ENCODE assay signal across 9 mouse cellular contexts in genomic region chr1:181841396-181841795, GRCm38 (mm10). TPM values are rescaled to one million over a fixed set of nuclear protein-coding genes. Genes with fewer than 3 reads are reported as not detected.
DNase-seq lines count a peak whose midpoint lies in the region; ATAC-seq lines count a peak whose summit lies in the region.
"Had no signal": no experiment of that assay in that cellular context is flagged by ENCODE, and none has a peak within 500 bp of the region (broad histone marks: within the 10 kb centered on the region; RNA-seq: fewer than 3 reads in every experiment).

No protein-coding gene starts in this region.

- under 1% methylated on average over 16 of the region's 16 CpGs for WGBS in heart, embryonic 16.5 days
- WGBS in midbrain, embryonic 15.5 days = under 1% methylated on average over 16 of the region's 16 CpGs

- DNase-seq in heart, postnatal 4 days = no peak
- no peak for DNase-seq in gastrocnemius, postnatal 25 days

- H3K4me1 ChIP-seq in heart, embryonic 16.5 days (ENCODE audit: control insufficient read depth, insufficient read depth, low read length) = peaks cover 22% of the 10 kb centered on the region
- H3K4me1 ChIP-seq in brown adipose tissue, adult 24 weeks (ENCODE audit: control insufficient read depth, insufficient read depth, insufficient read length, low read length) = peaks cover 6% of the 10 kb centered on the region
- peaks cover 30% of the 10 kb centered on the region for H3K4me1 ChIP-seq in midbrain, embryonic 15.5 days

- peaks cover 8% of the 10 kb centered on the region for H3K36me3 ChIP-seq in heart, embryonic 16.5 days (ENCODE audit: control insufficient read depth, insufficient read depth)
- no peaks in the 10 kb centered on the region for H3K36me3 ChIP-seq in midbrain, embryonic 15.5 days (replicated peaks)

- H3K9ac ChIP-seq in heart, embryonic 16.5 days (ENCODE audit: low read length) = peak overlapping the region; percentile 96
- H3K9ac ChIP-seq in midbrain, embryonic 15.5 days = peak overlapping the region; percentile 82

- H3K4me2 ChIP-seq in heart, embryonic 16.5 days (ENCODE audit: low read depth, low read length) = peak overlapping the region; percentile 83
- peak overlapping the region; percentile 86 for H3K4me2 ChIP-seq in midbrain, embryonic 15.5 days

- peak overlapping the region; percentile 98 for H3K27ac ChIP-seq in heart, embryonic 16.5 days (ENCODE audit: low read length)
- H3K27ac ChIP-seq in brown adipose tissue, adult 24 weeks (replicated peaks; ENCODE audit: low read depth, low read length) = peak overlapping the region; percentile 71
- H3K27ac ChIP-seq in midbrain, embryonic 15.5 days = peak overlapping the region; percentile 91

- H3K9me3 ChIP-seq in heart, embryonic 16.5 days (replicated peaks; ENCODE audit: control insufficient read depth, low read length) = no peaks in the 10 kb centered on the region
- no peaks in the 10 kb centered on the region for H3K9me3 ChIP-seq in midbrain, embryonic 15.5 days

- no peaks in the 10 kb centered on the region for H3K27me3 ChIP-seq in heart, embryonic 16.5 days (ENCODE audit: control insufficient read depth, insufficient read depth, low read length)
- no peaks in the 10 kb centered on the region for H3K27me3 ChIP-seq in midbrain, embryonic 15.5 days (replicated peaks)
- H3K27me3 ChIP-seq: Patski had no signal

- ATAC-seq in heart, embryonic 16.5 days (replicated peaks; ENCODE audit: extremely low read depth, insufficient read depth, low FRiP score) = peak; percentile 2; the same call in 1 of the 2 replicates
- ATAC-seq in inflammation-experienced regulatory T-cells, adult 6 months = peak; percentile 7
- no peak; the same call in 1 of the 2 replicates for ATAC-seq in midbrain, embryonic 15.5 days (replicated peaks)
- no peak; the same call in 1 of the 2 replicates for ATAC-seq in frontal cortex, adult (ENCODE audit: low TSS enrichment)
- ATAC-seq in activated CD4-positive, CD25-positive, alpha-beta regulatory T cell, adult 4 months = no peak

- H3K4me3 ChIP-seq in heart, embryonic 16.5 days (ENCODE audit: low read length) = peak overlapping the region; percentile 89
- peak overlapping the region; percentile 78 for H3K4me3 ChIP-seq in brown adipose tissue, adult 24 weeks (ENCODE audit: insufficient read depth, low read depth, low read length)
- peak overlapping the region; percentile 71 for H3K4me3 ChIP-seq in midbrain, embryonic 15.5 days

RNA-seq across cellular contexts. Expression of gene Lbr, which starts 1.4 kb away (rescaled TPM):
- 69.5 and 92.6 TPM in 2 replicates for polyA plus RNA-seq in heart, embryonic 16.5 days (2015; fragmentation: Nextera tagmentation; extraction: Ambion mirVana)
- total RNA-seq in heart, postnatal 4 days (2021) = 10 to 100 TPM; 46.0 to 47.7 TPM
- polyA plus RNA-seq in brown adipose tissue, adult 24 weeks (2012; ENCODE audit: insufficient read depth, insufficient read length, missing spikeins) = 5.8 and 11.8 TPM in 2 replicates
- polyA plus RNA-seq in inflammation-experienced regulatory T-cells, adult 6 months (2017; shearing (Covaris generic)) = 100 to 1,000 TPM; 309 to 585 (median 335) TPM
- 27.9 and 32.1 TPM in 2 replicates for polyA plus RNA-seq in midbrain, embryonic 15.5 days (2015; fragmentation: Nextera tagmentation; extraction: Ambion mirVana)
- polyA plus RNA-seq in activated CD4-positive, CD25-positive, alpha-beta regulatory T cell, adult 4 months (2017; shearing (Covaris generic)) = 100 to 1,000 TPM; 393 to 404 TPM
- total RNA-seq in gastrocnemius, postnatal 25 days (2021) = 10 to 100 TPM; 17.8 to 18.7 TPM

Comparison
In these comparisons a context has a peak if more than half of its experiments do, and no peak if none do; other contexts are left out.
1. ATAC-seq: peak in heart, embryonic 16.5 days (single experiment) and inflammation-experienced regulatory T-cells, adult 6 months (single experiment); none in midbrain, embryonic 15.5 days (single experiment), frontal cortex, adult (single experiment) and activated CD4-positive, CD25-positive, alpha-beta regulatory T cell, adult 4 months (single experiment).
2. Peak in every context shown above with its lines, with median percentiles within 50 percentile points of each other: H3K27ac ChIP-seq and H3K4me3 ChIP-seq.